Mouse (Mus musculus) myocyte (in vitro differentiated cells): ENCODE results near the gene Rdh19.

Experiments used
- MAX ChIP-seq: IDR thresholded peaks from one replicate; pipeline ENCODE4 v1.6.1; 2011; ENCODE audit warnings: low read depth, mild to moderate bottlenecking, control low read depth
- MYOD1 ChIP-seq, 3 experiments: IDR thresholded peaks; one replicate each; pipeline ENCODE4 v1.6.1; 2011; ENCODE audit warnings: control low read depth in 2 of 3, low read depth in 2 of 3, mild to moderate bottlenecking in 2 of 3, moderate library complexity in 1 of 3; ENCODE audit not compliant: insufficient read length in 2 of 3, control insufficient read depth in 1 of 3
- MYOG ChIP-seq, 3 experiments: IDR thresholded peaks; one replicate each; pipeline ENCODE4 v1.6.1; 2011; ENCODE audit warnings: control low read depth in 2 of 3, low read depth in 2 of 3, mild to moderate bottlenecking in 2 of 3; ENCODE audit not compliant: insufficient read length in 2 of 3, control insufficient read depth in 1 of 3, insufficient read depth in 1 of 3
- POLR2A ChIP-seq: IDR thresholded peaks from one replicate; pipeline ENCODE4 v1.6.1; 2011; ENCODE audit warnings: low read depth, mild to moderate bottlenecking, control low read depth, moderate library complexity; ENCODE audit not compliant: insufficient read length

GRCm38 (mm10) chr10:127835292-127835691, 14.4 kb upstream of the Rdh19 start:
- no peak for TF ChIP-seq MYOG (IDR thresholded peaks at IDR 0.05; ENCODE audit: control insufficient read depth in 1 of 3, insufficient read depth in 1 of 3, insufficient read length in 2 of 3, low read depth in 2 of 3)
- no peak for TF ChIP-seq MAX
- no peak for TF ChIP-seq POLR2A
- TF ChIP-seq MYOD1 (IDR thresholded peaks at IDR 0.05; ENCODE audit: control insufficient read depth in 1 of 3, insufficient read length in 2 of 3, low read depth in 2 of 3) = no peak
